Mouse (Mus musculus): ENCODE measurements around the gene Cand2.

Gene Cand2

DNA sequence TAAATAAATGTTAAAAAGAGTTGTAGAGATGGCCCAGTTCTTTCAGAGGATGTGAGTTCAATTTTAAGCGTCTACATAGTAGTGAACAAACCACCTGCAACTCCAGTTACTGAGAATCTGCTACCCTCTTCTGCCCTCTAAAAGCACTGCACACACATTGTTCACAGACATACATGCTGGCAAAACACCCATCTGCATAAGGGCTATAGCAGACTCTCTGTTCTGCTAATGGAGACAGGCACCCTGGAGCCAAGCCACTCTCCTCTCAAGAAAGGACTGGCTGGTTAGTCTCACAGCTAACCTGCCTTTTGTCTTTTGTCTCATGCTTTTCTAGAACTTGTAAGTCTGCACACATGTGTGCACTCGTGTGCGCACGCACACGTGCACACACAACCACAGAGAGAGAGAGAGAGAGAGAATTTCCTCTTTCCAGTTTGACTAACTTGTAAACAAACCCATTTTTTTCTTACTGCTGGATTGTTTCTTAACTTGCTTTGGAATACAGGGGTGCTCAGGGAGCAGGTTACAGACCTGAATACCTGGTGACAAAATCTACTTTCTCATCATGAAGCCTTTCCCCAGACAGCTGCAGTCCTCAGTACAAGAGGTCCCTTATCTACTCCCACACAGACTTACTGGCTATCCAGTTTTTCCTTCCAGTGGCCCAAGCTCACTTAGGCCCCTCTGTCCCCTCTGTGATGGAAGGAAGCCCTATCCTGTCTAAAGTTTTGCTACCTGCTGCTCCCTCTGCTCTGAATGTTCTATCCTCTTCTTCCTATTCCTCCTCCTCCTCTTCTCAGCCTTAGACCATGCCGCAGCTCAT is 56.7 kb downstream of the Cand2 start:
- DNase-seq (ENCODE audit: low spot score in 2 of 2), result no peak

- DNase-seq (ENCODE audit: low spot score in 2 of 2), result no peak
Observed at GRCm38 (mm10) chr6:115832152-115832850, 58.0 kb downstream of the Cand2 start.

GRCm38 (mm10) chr6:115833861-115834260 is 59.5 kb downstream of the Cand2 start:
- DNase-seq (ENCODE audit: low spot score in 2 of 2), result no peak

DNA sequence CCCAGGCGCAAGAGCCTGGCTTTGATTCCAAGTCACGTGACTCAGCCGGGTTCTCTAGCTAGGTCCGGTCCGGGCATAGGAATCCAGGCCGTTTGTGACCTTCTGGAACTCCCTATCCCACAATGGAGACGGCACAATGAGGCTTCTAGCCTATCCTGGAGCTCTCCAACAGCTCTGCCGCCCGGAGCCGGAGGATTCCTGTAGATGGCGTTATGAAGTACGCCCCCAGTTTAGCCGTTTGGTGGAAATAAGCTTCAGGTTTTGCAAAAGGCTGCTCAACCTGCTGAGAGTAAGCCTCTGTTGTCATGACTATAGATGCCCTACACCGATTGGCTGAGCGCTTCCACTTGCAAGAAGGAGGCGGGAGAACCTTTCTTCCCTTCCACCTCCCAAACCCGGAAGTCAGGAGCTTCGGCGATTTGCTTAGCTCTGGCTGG is 63.8 kb downstream of the Cand2 start, which contains the start of gene Efcab12:
Efcab12 (minus strand) TSS at position 252 of the 437 bp plus-strand sequence.
- peak; percentile 64 to 68 for DNase-seq (ENCODE audit: low spot score in 2 of 2)

GRCm38 (mm10) chr6:115838745-115839144 is 64.4 kb downstream of the Cand2 start:
- DNase-seq (ENCODE audit: low spot score in 2 of 2), result no peak

DNA sequence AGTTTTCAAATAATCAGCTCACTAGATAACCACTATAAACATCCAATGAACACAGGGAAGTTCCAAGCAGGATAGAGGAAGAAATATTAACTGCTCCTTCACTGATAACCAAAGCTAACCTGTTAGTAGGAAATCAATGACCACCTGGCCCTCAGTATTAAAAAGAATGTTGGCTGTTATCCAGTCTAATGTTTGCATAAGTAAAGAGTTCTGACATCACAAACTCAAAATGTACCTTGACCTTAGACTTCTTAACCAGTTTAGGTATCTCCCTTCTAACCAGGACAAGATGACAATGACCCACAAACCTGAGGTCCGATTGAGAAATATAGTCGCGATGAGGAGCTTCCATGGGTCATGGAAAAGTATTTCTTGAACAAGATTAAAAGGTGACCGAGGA is 70.7 kb downstream of the Cand2 start:
- no peak for DNase-seq (ENCODE audit: low spot score in 2 of 2)

DNA sequence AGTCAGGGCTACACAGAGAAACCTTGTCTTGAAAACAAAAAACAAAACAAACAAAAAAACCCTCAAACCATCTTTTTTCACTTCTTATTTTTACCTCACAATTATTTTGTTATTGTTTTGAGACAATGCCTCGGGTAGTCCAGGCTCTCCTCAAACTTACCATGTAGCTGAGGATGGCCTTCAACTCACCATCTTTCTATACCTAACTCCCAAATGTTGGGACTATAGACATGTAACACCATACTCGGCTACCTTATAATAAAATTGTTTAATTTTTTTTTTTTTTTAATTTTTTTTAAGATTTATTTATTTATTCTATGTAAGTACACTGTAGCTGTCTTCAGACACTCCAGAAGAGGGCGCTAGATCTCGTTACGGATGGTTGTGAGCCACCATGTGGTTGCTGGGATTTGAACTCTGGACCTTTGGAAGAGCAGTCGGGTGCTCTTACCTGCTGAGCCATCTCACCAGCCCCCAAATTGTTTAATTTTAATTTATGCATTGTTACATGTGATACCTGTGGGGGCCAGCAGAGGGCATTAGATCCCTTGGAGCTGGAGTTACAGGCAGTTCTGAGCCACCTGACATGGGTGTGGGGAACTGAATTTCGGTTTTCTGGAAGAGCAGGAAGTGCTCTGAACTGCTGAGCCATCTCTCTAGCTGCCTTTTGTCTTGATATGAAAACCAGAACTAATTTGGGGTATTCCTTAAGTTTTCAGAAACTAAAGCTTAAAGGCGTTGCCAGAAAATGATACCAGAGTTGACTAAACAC is 72.5 kb downstream of the Cand2 start:
- no peak for DNase-seq (ENCODE audit: low spot score in 2 of 2)

GRCm38 (mm10) chr6:115848598-115849304 is 74.4 kb downstream of the Cand2 start:
- DNase-seq (ENCODE audit: low spot score in 2 of 2), result no peak

DNA sequence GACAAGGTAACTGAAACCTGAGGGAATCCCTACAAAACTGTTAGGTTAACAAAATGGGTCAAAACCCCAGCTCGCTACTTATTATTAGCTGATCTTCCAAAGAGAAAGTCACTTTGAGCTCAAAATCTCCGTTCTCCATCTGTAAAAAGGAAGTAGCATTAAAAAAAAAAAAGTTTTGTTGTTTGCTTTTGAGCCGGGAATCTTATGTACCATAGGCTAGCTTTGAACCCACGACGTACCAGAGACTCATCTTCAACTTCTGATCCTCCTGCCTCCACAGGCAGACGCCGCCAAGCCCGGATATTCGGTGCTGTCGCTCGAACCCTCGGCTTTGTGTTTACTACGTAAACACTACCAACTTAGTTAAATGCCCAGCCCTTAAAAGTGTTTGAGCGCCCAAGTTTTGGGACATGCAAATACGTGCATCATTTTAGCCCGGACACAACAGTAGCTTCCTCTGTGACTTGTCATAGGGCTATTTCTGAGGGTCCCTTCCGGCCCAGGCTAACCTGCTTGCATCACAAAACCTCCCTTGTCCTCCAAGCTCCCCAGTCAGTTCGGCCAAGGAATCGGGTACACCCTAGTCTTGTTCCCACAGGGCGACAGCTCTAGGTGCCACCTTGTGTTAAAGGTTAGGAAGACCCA is 78.2 kb downstream of the Cand2 start:
- DNase-seq (ENCODE audit: low spot score in 2 of 2), result no peak

DNA sequence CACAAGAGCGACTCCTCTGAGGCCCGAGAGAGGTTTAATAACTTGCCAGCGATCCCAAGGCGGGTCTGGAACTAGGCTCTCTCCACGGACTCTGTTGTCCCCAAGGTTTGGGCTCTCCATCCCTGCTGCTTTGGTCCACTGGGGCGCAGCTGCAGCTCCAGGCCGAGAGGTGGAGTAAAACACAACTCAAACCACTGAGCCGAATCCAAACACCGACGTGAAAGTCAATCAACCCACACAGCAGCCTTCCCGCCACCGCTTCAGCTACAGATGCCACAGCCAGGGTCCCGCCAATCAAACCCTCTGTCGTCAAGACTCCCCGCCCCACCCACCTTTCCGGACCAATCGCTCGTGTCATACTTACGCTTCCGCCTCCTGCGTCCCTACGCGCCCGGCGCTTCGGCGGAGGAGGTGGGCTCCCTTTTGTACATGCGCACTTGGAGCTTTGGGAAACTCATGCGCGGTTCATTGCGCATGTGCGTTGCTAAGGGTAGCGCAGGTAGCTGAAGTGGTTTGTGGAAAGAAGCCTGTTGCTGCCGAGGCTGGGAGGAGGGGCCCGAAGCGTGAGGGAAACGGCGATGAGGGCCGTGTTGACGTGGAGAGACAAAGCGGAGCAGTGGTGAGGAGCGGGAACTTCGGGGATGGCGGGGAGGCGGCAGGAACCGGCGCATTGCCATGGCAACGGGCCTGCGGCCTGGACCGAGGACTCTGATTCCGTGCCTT is 78.9 kb downstream of the Cand2 start, which contains the start of the genes Mbd4 and Ift122:
Mbd4 (minus strand) TSS at position 281 of the 723 bp plus-strand sequence.
Ift122 (plus strand) TSS at position 380 of the 723 bp plus-strand sequence.
- peak; percentile 98 to 99 for DNase-seq (ENCODE audit: low spot score in 2 of 2)

GRCm38 (mm10) chr6:115853985-115854384 is 79.6 kb downstream of the Cand2 start:
- DNase-seq (ENCODE audit: low spot score in 2 of 2), result no peak

GRCm38 (mm10) chr6:115854432-115854831 is 80.1 kb downstream of the Cand2 start:
- DNase-seq (ENCODE audit: low spot score in 2 of 2), result no peak
